Mouse (Mus musculus) left cerebral cortex, postnatal 4 days (tissue): ENCODE data around the gene Epas1. TPM values are rescaled to one million over a fixed set of nuclear protein-coding genes. Genes with fewer than 3 reads are reported as not detected.

Experiments used
- total RNA-seq, 2 experiments: library from RNA; stranded (reverse); gene quantifications; 2 replicates each; pipeline ENCODE4 v1.2.3; 2021

Gene Epas1
- total RNA-seq, 2 experiments from 2014 or later, result 44.1 to 45.6 TPM

Other genes starting within 250 kb of the Epas1 start
- not detected for gene Gm10309, start 248.5 kb upstream of the Epas1 start, total RNA-seq
- gene Tmem247, start 163.6 kb downstream of the Epas1 start, total RNA-seq, result not detected
- gene Atp6v1e2, start 194.2 kb downstream of the Epas1 start, total RNA-seq, result not detected
- 10 to 100 TPM; 26.3 to 30.1 TPM for gene Rhoq, start 209.4 kb downstream of the Epas1 start, total RNA-seq